Mouse (Mus musculus): Measurements from ENCODE around the gene Gm13305. TPM values are rescaled to one million over a fixed set of nuclear protein-coding genes. Genes with fewer than 3 reads are reported as not detected.

Gm13305 gene
- polyA plus RNA-seq (2015; fragmentation: Illumina TruSeq; extraction: RNeasy Lipid Tissue Mini Kit (QIAGEN cat#74804); ENCODE audit: low read depth, low replicate concordance), result 1.5 TPM

GRCm38 (mm10) chr4:42168503-42168902 lies at the start of gene Gm13305:
Gm13305 (minus strand) TSS chr4:42168603.

GRCm38 (mm10) chr4:42153136-42153535 lies 15.3 kb downstream of the Gm13305 start, which contains the start of gene Gm13306:
Gm13306 (plus strand) TSS chr4:42153436.

GRCm38 (mm10) chr4:42114517-42114916 lies 53.9 kb downstream of the Gm13305 start, which contains the start of gene Gm13304:
Gm13304 (plus strand) TSS chr4:42114817.

Other genes starting within 250 kb of the Gm13305 start
- gene Gm20878, start 227.0 kb downstream of the Gm13305 start, polyA plus RNA-seq (2015; fragmentation: Illumina TruSeq; extraction: RNeasy Lipid Tissue Mini Kit (QIAGEN cat#74804); ENCODE audit: low read depth, low replicate concordance), result 51.7 TPM
- 6.5 TPM for gene Fam205a4, start 202.5 kb downstream of the Gm13305 start, polyA plus RNA-seq (2015; fragmentation: Illumina TruSeq; extraction: RNeasy Lipid Tissue Mini Kit (QIAGEN cat#74804); ENCODE audit: low read depth, low replicate concordance)
- 3.2 TPM for gene Gm21093, start 133.9 kb downstream of the Gm13305 start, polyA plus RNA-seq (2015; fragmentation: Illumina TruSeq; extraction: RNeasy Lipid Tissue Mini Kit (QIAGEN cat#74804); ENCODE audit: low read depth, low replicate concordance)
- not detected for gene Gm3893, start 77.4 kb downstream of the Gm13305 start, polyA plus RNA-seq (2015; fragmentation: Illumina TruSeq; extraction: RNeasy Lipid Tissue Mini Kit (QIAGEN cat#74804); ENCODE audit: low read depth, low replicate concordance)
- gene Gm13304, start 53.8 kb downstream of the Gm13305 start, polyA plus RNA-seq (2015; fragmentation: Illumina TruSeq; extraction: RNeasy Lipid Tissue Mini Kit (QIAGEN cat#74804); ENCODE audit: low read depth, low replicate concordance), result 34.7 TPM
- 55.1 TPM for gene Gm13306, start 15.2 kb downstream of the Gm13305 start, polyA plus RNA-seq (2015; fragmentation: Illumina TruSeq; extraction: RNeasy Lipid Tissue Mini Kit (QIAGEN cat#74804); ENCODE audit: low read depth, low replicate concordance)
- 7.0 TPM for gene Gm10600, start 72.0 kb upstream of the Gm13305 start, polyA plus RNA-seq (2015; fragmentation: Illumina TruSeq; extraction: RNeasy Lipid Tissue Mini Kit (QIAGEN cat#74804); ENCODE audit: low read depth, low replicate concordance)
- gene Ccl21b, start 87.2 kb upstream of the Gm13305 start, polyA plus RNA-seq (2015; fragmentation: Illumina TruSeq; extraction: RNeasy Lipid Tissue Mini Kit (QIAGEN cat#74804); ENCODE audit: low read depth, low replicate concordance), result not detected
- not detected for gene Gm21953, start 125.7 kb upstream of the Gm13305 start, polyA plus RNA-seq (2015; fragmentation: Illumina TruSeq; extraction: RNeasy Lipid Tissue Mini Kit (QIAGEN cat#74804); ENCODE audit: low read depth, low replicate concordance)
- not detected for gene Fam205a3, start 149.7 kb upstream of the Gm13305 start, polyA plus RNA-seq (2015; fragmentation: Illumina TruSeq; extraction: RNeasy Lipid Tissue Mini Kit (QIAGEN cat#74804); ENCODE audit: low read depth, low replicate concordance)